Mouse (Mus musculus): ENCODE results near the gene Magi2.

GRCm38 (mm10) chr5:20677246-20677645, 1450.4 kb downstream of the Magi2 start:
- TF ChIP-seq CTCF (IDR thresholded peaks at IDR 0.05; ENCODE audit: extremely low read depth, insufficient read depth, insufficient read length, insufficient replicate concordance): no peak
- no peak for TF ChIP-seq POLR2A (IDR thresholded peaks at IDR 0.05; ENCODE audit: low read depth, low read length)
